Mouse (Mus musculus) spleen, adult 2 months (tissue): ENCODE data around the gene Coa4.

ENCODE experiments used
- CTCF ChIP-seq: fragments of 200-500 bp; IDR thresholded peaks from 2 replicates; pipeline ENCODE4 v1.5.1; 2011; ENCODE audit warnings: mild to moderate bottlenecking, inconsistent platforms; ENCODE audit not compliant: insufficient read depth, insufficient read length, insufficient replicate concordance; ENCODE audit errors: extremely low read depth
- POLR2A ChIP-seq: fragments of 200-500 bp; IDR thresholded peaks from 2 replicates; pipeline ENCODE4 v1.6.1; 2011; ENCODE audit warnings: low read depth, low read length, inconsistent platforms

DNA sequence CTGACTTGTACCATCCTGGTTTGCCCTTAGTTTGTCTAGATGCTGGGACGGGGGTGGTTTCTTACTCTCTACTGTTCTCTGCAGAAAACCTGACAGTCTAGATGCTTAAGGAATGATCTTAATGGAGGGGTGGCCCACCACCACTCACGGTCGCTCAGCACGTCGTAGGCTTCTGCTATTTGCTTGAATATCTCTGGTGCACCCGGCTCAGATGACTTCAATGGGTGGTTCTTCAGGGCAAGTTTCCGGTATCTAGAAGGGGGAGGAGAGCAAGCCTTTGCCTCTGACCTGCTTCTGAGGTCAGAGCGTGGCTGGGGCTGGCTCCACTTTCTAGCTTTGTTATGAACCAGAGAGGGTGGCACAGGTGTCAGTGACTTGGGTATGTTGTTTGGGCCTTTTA is 25.3 kb upstream of the Coa4 start:
- no peak for TF ChIP-seq CTCF
- no peak for TF ChIP-seq POLR2A
